Mouse (Mus musculus): ENCODE results near the gene Gng3.
"Not testable (repeated sequence)": the region's sequence is repeated elsewhere in the genome, so short reads cannot be mapped to it uniquely, and the experiment has no call there.

The Gng3 gene

DNA sequence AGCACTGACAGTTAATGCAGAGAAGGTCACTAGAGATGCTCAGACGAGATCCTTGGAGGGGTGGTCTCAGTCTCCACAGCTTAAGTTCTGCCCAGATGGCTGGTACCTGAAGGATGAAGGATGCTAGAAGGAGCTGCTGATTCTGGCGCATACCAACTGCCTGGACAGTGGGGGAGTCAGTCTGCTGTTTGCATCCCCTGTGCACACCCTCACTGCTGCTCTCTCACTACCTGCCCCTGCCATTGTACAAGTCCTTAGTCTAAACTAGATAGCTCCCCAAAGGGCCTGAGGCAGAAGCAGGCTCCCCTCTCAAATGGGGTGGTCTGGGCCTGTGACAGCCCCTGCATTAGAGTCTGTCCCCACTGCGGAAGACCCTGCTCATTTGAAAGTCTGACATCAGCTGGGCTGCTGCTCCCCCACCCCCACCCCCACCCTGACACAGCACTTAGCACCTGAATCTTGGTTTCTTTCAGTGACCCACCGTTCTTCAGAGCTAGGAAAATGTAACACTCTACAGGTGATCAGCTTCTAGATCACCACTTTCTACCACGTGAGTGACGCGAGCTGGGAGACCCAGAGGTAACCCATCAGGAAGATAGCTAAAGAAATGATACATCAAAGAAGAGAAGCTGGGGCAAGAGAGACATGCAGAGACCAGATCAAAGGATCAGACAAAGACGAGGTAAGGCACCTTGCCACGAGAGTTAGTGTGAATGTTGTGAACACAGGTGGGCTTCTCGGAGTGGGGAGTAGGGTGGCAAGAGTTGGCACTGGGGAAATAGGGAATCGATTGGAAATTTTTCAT is at the start of gene Gng3:
Gene Gng3 (minus strand): TSS at position 92 of the 805 bp plus-strand sequence.
- peak; percentile 67 for DNase-seq (ENCODE audit: low spot score)

DNA sequence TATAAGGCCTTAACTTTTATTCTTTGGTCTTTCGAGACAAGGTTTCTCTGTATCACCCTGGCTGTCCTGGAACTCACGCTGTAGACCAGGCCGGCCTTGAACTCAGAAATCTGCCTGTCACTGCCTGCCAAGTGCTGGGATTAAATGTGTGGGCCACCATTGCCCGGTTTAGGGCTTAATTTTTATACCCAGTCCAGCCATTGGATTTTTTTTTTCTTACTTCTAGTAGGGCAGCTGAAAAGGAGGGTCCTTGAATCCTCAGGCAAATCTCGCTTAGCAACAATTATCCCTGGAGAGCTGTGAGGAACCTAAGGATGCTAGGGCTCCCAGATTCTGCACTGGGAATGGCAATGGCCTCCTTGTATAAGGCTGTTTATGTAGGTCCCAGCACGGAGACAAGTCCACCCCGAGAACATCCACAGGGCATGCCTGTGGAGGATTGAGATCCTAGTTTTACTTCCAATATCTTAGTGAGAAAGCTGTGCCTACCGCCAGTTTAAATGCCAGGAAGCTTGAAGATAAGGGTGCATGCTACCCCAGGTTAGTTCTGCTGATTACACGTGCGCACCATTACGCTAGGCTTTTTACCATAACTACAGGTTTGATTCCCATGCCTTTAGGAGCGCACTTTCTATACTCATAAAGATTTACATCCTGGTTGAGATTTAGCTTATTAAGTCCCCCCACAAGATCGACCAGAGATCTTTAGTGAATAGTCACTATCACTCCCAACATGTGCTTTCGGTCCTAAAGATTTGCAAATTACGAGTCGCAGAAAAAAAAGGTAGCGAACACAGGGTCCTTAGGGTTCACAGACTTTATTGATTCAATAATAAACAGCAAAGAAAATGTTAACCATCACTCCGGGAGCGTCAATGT is 48.8 kb upstream of the Gng3 start:
- peak; percentile 34 for DNase-seq (ENCODE audit: low spot score)

DNA sequence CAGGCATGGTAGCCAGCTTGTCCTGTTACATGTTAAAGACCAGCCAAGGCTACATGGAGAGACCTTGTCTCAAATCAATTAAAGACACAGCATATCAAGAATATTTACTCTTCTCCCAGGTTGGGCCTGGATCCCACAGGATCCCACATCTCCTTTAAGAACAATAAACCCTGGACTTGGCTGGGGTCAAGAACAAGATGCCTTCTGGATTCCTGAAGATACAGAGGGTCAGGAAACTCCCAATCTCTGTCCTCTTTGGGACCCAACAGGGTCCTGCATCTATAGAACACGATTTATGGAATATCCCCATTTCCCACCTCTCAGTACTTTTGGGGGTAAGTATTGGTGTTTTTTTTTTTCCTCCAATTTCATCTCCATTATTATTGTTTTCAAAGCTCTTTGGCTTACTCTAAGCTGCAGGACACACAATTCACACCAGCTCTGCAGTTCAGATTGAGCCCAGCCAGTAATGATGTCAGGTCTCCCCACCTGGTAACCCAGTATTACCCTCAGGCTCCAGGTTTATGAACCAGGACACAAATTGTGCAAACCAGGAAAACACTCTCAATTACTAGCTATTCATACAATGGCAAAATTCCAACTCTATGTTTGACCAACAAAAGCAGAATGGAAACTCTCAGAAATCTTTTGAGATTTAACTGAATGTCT is 48.1 kb upstream of the Gng3 start:
- no peak for DNase-seq (ENCODE audit: low spot score)

GRCm38 (mm10) chr19:8883616-8884015 is 44.6 kb upstream of the Gng3 start, which contains the start of the genes Lbhd1 and Gm49403:
Gene Lbhd1 (plus strand): TSS chr19:8883732.
Gene Gm49403 (plus strand): TSS chr19:8883930.
- DNase-seq (ENCODE audit: low spot score) = no peak

GRCm38 (mm10) chr19:8881034-8881392 is 42.0 kb upstream of the Gng3 start:
- DNase-seq (ENCODE audit: low spot score) = no peak

GRCm38 (mm10) chr19:8880311-8881033 is 41.5 kb upstream of the Gng3 start, which contains the start of gene Uqcc3:
Gene Uqcc3 (minus strand): TSS chr19:8880923.
- peak; percentile 96 for DNase-seq (ENCODE audit: low spot score)

- DNase-seq (ENCODE audit: low spot score) = no peak
Measured at GRCm38 (mm10) chr19:8875031-8875430, 36.0 kb upstream of the Gng3 start.

DNA sequence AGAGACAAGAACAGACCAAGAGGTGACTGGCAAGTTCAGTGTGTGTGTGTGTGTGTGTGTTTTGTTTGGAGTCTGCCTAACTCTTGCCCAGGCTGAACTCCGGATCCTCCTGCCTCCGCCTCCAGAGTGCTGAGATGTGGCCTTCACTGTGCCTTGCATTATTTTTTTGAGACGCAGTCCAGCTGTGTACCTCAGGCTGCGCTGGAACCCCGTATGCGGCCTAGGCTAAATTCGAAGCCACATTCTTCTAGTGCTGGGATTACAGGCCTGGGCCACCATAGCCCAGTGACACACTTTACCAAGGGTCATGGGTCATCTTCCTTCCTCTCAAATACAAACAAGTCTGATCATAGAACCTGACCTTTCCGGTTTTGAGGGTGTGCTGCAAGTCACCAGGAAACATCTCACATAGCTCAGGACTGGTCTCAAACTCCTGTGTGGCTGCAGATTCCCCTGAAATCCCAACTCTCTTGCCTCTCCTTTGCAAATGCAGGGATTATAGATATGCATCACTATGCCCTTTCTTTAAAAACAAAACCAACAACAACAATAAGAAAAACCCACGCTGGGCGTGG is 33.4 kb upstream of the Gng3 start:
- no peak for DNase-seq (ENCODE audit: low spot score)

GRCm38 (mm10) chr19:8871267-8872186 is 32.5 kb upstream of the Gng3 start, which contains the start of gene Ubxn1:
Gene Ubxn1 (plus strand): TSS chr19:8871496.
- DNase-seq (ENCODE audit: low spot score) = peak; percentile 99

DNA sequence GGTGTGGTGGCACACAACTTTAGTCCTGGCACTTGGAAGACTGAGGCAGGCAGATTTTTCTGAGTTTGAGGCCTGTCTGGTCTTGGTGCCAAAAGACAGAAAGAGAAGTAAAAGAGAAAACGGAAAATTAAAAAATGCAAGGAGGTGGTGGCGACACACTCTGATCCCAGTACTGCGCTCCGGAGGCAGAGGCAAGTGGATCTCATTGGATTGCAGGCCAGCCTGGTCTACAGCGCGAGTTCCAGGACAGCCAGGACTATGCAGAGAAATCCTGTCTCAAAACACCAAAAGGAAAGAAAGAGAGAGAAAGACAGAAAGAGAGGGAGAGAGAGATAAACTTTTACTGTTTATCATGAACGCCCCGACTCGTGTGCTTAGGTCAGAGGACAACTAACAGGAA is 31.8 kb upstream of the Gng3 start:
- DNase-seq (ENCODE audit: low spot score) = no peak

DNA sequence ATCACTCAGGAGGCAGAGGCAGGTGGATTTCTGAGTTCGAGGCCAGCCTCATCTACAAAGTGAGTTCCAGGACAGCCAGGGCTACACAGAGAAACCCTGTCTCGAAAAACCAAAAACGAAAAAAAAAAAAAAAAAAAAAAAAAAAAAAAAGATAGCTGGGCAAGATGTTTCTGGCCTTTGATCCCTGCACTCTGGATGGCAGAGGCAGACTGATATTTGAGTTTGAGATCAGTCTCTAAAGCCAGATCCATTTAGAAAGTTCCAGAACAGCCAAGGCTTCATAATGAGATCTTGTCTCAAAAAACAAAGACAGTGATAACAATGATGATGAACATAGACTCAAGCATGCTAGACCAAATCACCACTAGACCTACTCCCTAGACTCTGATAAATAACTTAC is 31.4 kb upstream of the Gng3 start:
- DNase-seq (ENCODE audit: low spot score) = not testable (repeated sequence)

DNA sequence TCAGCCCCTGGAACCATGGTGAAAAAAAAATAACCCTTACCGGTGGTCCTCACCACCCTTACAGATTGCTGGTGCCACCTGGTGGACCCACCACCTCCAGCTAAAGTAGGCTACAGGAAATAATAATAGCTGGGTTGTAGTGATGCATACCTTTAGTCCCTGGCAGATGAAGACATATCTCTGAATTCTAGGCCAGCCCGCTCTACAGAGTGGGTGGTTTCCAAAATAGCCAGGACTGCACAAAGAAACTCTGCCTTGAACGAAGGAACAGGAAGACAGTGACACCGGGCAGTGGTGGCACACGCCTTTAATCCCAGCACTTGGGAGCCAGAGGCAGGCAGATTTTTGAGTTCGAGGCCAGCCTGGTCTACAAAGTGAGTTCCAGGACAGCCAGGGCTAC is 25.3 kb upstream of the Gng3 start:
- DNase-seq (ENCODE audit: low spot score) = no peak

DNA sequence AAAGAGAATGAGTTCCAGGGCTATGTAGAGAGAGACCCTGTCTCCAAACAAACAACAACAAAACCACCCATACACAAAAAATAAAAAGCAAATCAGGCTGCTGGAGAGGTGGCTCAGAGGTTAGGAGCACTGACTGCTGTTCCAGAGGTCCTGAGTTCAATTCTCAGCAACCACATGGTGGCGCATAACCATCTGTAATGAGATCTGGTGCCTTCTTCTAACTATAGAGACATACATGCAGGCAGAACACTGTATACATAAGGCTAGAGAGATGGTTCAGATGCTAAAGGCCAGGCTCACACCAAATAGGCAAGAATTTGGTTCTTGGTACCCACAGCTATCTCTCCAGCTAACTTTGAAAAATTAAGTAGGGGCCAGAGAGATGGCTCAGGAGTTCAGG is 20.0 kb upstream of the Gng3 start:
- DNase-seq (ENCODE audit: low spot score) = peak; percentile 53

GRCm38 (mm10) chr19:8857689-8858088 is 18.7 kb upstream of the Gng3 start:
- DNase-seq (ENCODE audit: low spot score) = peak; percentile 61

DNA sequence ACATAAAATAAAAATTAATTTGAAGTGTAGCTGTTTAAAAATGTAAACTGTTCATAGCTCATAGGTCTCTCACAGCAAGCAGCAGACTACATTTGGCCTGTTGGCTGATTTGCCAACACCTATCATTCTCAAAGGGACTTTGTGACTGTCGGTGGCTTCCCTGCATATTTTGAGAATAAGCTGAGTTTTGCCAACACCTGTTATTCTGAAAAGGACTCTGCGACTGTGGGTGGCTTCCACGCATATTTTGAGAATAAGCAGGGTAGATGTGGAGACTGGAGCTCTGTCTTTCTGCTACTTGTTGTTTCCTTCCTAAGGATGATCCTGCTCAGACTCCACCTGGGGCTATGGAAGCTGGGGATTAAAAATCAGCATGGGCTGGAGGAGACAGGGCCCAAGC is 14.1 kb upstream of the Gng3 start:
- DNase-seq (ENCODE audit: low spot score) = no peak

DNA sequence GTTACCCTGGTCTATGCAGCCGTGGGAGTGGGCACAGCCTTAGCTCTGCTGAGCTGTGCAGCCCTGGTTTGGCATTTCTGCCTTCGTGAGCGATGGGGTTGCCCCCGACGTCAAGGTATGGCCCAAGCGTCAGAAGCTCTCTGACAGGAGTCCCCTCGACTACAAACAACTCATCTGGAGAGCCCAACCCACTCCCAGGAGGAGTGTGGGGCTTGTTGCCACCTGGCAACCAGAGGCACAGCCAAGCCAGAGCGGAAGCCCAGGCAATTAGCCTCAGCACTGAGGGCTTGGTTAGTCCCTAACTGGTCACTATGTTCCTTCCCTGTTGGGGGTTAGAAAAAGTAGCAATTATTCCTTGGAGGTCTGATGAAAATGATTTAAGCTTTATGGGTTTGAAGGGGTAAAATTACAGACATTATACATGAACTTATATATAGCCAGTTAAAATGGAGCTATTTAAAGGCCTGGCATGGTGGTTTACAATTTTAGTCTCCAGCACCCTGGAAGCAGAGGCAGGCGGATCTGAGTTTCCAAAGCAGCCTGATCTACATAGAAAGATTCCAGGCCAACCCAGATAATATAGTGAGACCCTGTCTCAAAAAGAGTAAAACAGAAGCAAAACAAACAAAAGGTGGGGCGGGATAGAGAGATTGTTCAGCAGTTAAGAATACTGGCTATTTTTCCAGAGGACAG is 13.4 kb upstream of the Gng3 start:
- DNase-seq (ENCODE audit: low spot score) = no peak

DNA sequence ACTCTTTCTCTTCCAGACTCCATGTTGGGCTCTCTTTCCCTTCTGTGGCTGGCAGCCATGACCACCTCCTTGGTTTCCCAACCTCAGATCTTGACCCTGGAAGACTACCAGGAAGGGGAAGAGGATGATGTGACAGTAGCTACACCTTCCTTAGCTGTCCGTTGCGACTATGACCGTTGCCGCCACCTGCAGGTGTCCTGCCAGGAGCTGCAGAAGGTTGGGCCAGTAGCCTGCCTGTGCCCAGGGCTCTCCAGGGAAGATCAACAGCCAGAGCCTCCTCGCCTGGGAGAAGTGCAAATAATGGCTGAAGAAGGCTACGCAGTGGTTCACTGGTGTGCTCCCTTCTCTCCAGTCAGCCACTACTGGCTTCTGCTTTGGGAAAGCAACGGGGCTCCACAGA is 12.6 kb upstream of the Gng3 start:
- no peak for DNase-seq (ENCODE audit: low spot score)

DNA sequence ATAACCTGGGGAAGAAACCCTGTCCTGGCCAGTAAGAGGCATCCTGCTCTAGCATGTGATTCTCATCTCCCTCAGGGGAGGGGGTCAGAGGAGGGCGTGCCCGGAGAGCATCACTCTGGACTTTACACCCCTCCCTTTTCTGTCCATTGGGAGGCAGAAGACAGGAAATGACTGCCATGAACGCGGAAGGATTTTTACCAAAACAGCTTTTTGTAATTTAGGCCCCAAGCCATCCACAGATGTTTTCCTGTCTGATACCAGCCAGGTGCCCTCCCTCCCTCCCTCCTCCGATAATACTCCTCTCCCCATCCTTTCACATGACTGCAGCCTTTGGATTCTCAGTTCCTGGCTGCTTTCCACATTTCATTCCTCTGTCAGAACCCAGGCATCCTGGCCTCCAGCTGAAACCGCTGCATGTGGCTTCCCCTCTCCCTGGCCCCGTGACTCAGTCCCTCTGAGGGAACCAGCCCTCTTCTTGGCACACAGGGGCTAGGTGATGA is 11.5 kb upstream of the Gng3 start, which contains the start of gene Lrrn4cl:
Gene Lrrn4cl (plus strand): TSS at position 367 of the 500 bp plus-strand sequence.
- peak; percentile 64 for DNase-seq (ENCODE audit: low spot score)

- no peak for DNase-seq (ENCODE audit: low spot score)
Measured at GRCm38 (mm10) chr19:8848356-8848755, 9.4 kb upstream of the Gng3 start.

All from embryo, embryonic 10.5 days (tissue).